In the genomic region with DNA sequence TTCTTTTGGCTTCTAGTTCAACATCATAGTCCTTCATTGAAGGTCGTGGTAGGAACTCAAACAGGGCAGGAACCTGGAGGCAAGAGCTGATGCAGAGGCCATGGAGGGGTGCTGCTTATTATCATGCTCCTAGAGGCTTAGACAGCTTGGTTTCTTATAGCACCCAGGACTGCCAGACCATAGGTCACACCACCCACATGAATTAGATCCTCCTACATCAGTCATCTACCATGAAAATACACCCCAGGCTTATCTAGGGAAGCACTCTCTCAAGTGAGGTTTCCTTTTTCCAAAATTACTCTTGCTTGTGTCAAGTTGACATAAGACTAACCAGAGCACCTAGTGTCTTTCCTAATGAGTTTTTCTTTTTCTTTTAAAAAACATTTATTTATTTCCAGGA, we compare ENCODE assay signal across 17 mouse cellular contexts.
"Had no signal": no experiment of that assay in that cellular context is flagged by ENCODE, and none has a peak within 500 bp of the region (broad histone marks: within the 10 kb centered on the region; RNA-seq: fewer than 3 reads in every experiment).

No protein-coding gene starts in this region.

- H3K27ac ChIP-seq: lung, embryonic 15.5 days; macrophage; midbrain, embryonic 10.5 days; midbrain, embryonic 12.5 days; neural tube, embryonic 12.5 days had no signal

- H3K4me2 ChIP-seq: lung, embryonic 15.5 days; midbrain, embryonic 12.5 days; neural tube, embryonic 12.5 days had no signal

- H3K9me3 ChIP-seq: lung, embryonic 15.5 days; midbrain, embryonic 10.5 days; midbrain, embryonic 12.5 days; neural tube, embryonic 12.5 days had no signal

- H3K9ac ChIP-seq: lung, embryonic 15.5 days; midbrain, embryonic 12.5 days; neural tube, embryonic 12.5 days had no signal

- H3K36me3 ChIP-seq: lung, embryonic 15.5 days; midbrain, embryonic 10.5 days; midbrain, embryonic 12.5 days; neural tube, embryonic 12.5 days had no signal

- DNase-seq: lung, adult 2 months; lung, postnatal 14 days; lung, postnatal 36 days; midbrain, embryonic 14.5 days; right cerebral cortex, postnatal 25 days; right cerebral cortex, postnatal 4 days; spleen, adult 18-20 months; thymus, adult 18-20 months; thymus, postnatal 14 days; thymus, postnatal 36 days had no signal

- H3K4me3 ChIP-seq: lung, embryonic 15.5 days; midbrain, embryonic 10.5 days; midbrain, embryonic 12.5 days; neural tube, embryonic 12.5 days had no signal

- ATAC-seq: lung, postnatal 0 days; midbrain, embryonic 16.5 days had no signal

- H3K4me1 ChIP-seq: lung, embryonic 15.5 days; midbrain, embryonic 10.5 days; midbrain, embryonic 12.5 days; neural tube, embryonic 12.5 days had no signal

- H3K27me3 ChIP-seq: lung, embryonic 15.5 days; midbrain, embryonic 12.5 days; neural tube, embryonic 12.5 days had no signal
